In the genomic region with DNA sequence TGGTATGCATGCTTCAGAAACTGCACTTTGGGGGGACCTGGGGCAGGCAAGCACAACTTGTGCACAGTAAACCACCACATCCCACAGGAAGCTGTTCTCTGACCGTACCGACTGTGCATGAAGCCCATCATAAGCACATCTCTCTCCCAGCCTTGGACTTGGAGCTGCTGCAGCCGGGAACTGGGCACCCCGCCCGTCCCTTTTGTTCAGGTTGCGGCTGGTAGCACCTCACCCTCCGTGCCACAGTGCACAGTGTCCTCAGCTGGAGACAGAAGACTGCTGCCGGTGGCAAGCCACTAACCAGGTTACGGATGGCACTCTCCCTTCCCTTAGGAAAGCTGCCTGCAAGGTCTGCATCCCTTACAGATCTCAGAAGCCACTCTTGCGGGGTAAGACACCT, we compare ENCODE assay signal across 9 mouse cellular contexts. TPM values are rescaled to one million over a fixed set of nuclear protein-coding genes. Genes with fewer than 3 reads are reported as not detected.
DNase-seq lines count a peak whose midpoint lies in the region; ATAC-seq and TF ChIP-seq lines count a peak whose summit lies in the region.
"Had no signal": no experiment of that assay in that cellular context is flagged by ENCODE, and none has a peak within 500 bp of the region (broad histone marks: within the 10 kb centered on the region; RNA-seq: fewer than 3 reads in every experiment).

No protein-coding gene starts in this region.

- WGBS in heart, postnatal 0 days: 75% methylated on average over 10 of the region's 10 CpGs
- WGBS in lung, embryonic 15.5 days: 68% methylated on average over 10 of the region's 10 CpGs
- WGBS in lung, adult 2 months: 44% methylated on average over 10 of the region's 10 CpGs
- WGBS in embryonic facial prominence, embryonic 10.5 days: 87% methylated on average over 10 of the region's 10 CpGs
- WGBS in midbrain, embryonic 11.5 days: 83% methylated on average over 10 of the region's 10 CpGs

- no peaks in the 10 kb centered on the region for H3K27me3 ChIP-seq in heart, postnatal 0 days (ENCODE audit: control insufficient read depth, insufficient read depth, low read length)
- H3K27me3 ChIP-seq in lung, embryonic 15.5 days: no peaks in the 10 kb centered on the region
- no peaks in the 10 kb centered on the region for H3K27me3 ChIP-seq in embryonic facial prominence, embryonic 10.5 days (replicated peaks; ENCODE audit: low read depth, poor library complexity, severe bottlenecking)
- no peaks in the 10 kb centered on the region for H3K27me3 ChIP-seq in midbrain, embryonic 11.5 days (ENCODE audit: control insufficient read depth, insufficient read depth, low read length)

- no peak overlapping the region for H3K4me2 ChIP-seq in heart, postnatal 0 days (ENCODE audit: low read depth, low read length)
- no peak overlapping the region for H3K4me2 ChIP-seq in lung, embryonic 15.5 days
- no peak overlapping the region for H3K4me2 ChIP-seq in midbrain, embryonic 11.5 days

- TF ChIP-seq CTCF in heart, postnatal 0 days (IDR thresholded peaks at IDR 0.05; ENCODE audit: low read depth): no peak
- no peak for TF ChIP-seq CTCF in lung, adult 2 months (IDR thresholded peaks at IDR 0.05; ENCODE audit: insufficient read depth, low read length)

- no peaks in the 10 kb centered on the region for H3K4me1 ChIP-seq in heart, postnatal 0 days (ENCODE audit: control insufficient read depth, insufficient read depth)
- H3K4me1 ChIP-seq in lung, embryonic 15.5 days: peaks cover 19% of the 10 kb centered on the region
- peaks cover 15% of the 10 kb centered on the region for H3K4me1 ChIP-seq in lung, adult 2 months (ENCODE audit: control insufficient read depth, insufficient read depth, low read length)
- H3K4me1 ChIP-seq in embryonic facial prominence, embryonic 10.5 days: peaks cover 36% of the 10 kb centered on the region
- no peaks in the 10 kb centered on the region for H3K4me1 ChIP-seq in midbrain, embryonic 11.5 days (ENCODE audit: control insufficient read depth, insufficient read depth, low read length)

- no peak for TF ChIP-seq POLR2A in lung, adult 2 months (IDR thresholded peaks at IDR 0.05; ENCODE audit: borderline replicate concordance, extremely low read depth, low read depth, low read length)

- no peaks in the 10 kb centered on the region for H3K9me3 ChIP-seq in heart, postnatal 0 days (replicated peaks; ENCODE audit: control insufficient read depth, low read length)
- no peaks in the 10 kb centered on the region for H3K9me3 ChIP-seq in lung, embryonic 15.5 days
- H3K9me3 ChIP-seq in embryonic facial prominence, embryonic 10.5 days: no peaks in the 10 kb centered on the region
- no peaks in the 10 kb centered on the region for H3K9me3 ChIP-seq in midbrain, embryonic 11.5 days (ENCODE audit: control insufficient read depth, low read length)

- no peak overlapping the region for H3K9ac ChIP-seq in heart, postnatal 0 days (replicated peaks; ENCODE audit: low read depth, low read length)
- H3K9ac ChIP-seq in lung, embryonic 15.5 days: no peak overlapping the region
- no peak overlapping the region for H3K9ac ChIP-seq in midbrain, embryonic 11.5 days (ENCODE audit: low read length)

- ATAC-seq in heart, postnatal 0 days (ENCODE audit: insufficient read depth, low read depth): no peak
- ATAC-seq in lung, embryonic 15.5 days (ENCODE audit: borderline replicate concordance, extremely low read depth, low FRiP score, low TSS enrichment): no peak
- peak; percentile 14; the same call in 1 of the 2 replicates for ATAC-seq in megakaryocyte, adult 5-6 weeks (ENCODE audit: poor library complexity, severe bottlenecking)
- no peak for ATAC-seq in cerebellum, adult (ENCODE audit: insufficient number of reproducible peaks, low FRiP score, low TSS enrichment)
- ATAC-seq in midbrain, embryonic 11.5 days (ENCODE audit: low FRiP score): no peak

- 0 out of 2 replicates have a peak overlapping the region, but pooled peaks have one; percentile 30 for H3K27ac ChIP-seq in heart, postnatal 0 days (ENCODE audit: low read depth)
- H3K27ac ChIP-seq in lung, embryonic 15.5 days: 0 out of 2 replicates have a peak overlapping the region, but pooled peaks have one; percentile 2
- 0 out of 2 replicates have a peak overlapping the region, but pooled peaks have one; percentile 51 for H3K27ac ChIP-seq in embryonic facial prominence, embryonic 10.5 days (replicated peaks)
- H3K27ac ChIP-seq in midbrain, embryonic 11.5 days (ENCODE audit: low read depth, low read length): no peak overlapping the region

- no peak for TF ChIP-seq EP300 in heart, postnatal 0 days (IDR thresholded peaks at IDR 0.05; ENCODE audit: low read depth)

- no peak overlapping the region for H3K4me3 ChIP-seq in heart, postnatal 0 days (ENCODE audit: low read depth, low read length)
- H3K4me3 ChIP-seq in lung, embryonic 15.5 days: no peak overlapping the region
- no peak overlapping the region for H3K4me3 ChIP-seq in lung, adult 2 months (replicated peaks; ENCODE audit: extremely low read depth, low read depth, low read length)
- H3K4me3 ChIP-seq in embryonic facial prominence, embryonic 10.5 days: no peak overlapping the region
- H3K4me3 ChIP-seq in midbrain, embryonic 11.5 days (ENCODE audit: low read depth, low read length): no peak overlapping the region

- DNase-seq in heart, postnatal 0 days (ENCODE audit: low spot score): no peak
- DNase-seq in heart, postnatal 4 days: no peak
- no peak for DNase-seq in lung, adult 2 months
- DNase-seq in embryonic facial prominence, embryonic 10.5 days (ENCODE audit: low spot score): no peak
- no peak for DNase-seq in midbrain, embryonic 11.5 days (ENCODE audit: low spot score, missing footprints)
- DNase-seq: right cerebral cortex, adult 18-20 months had no signal

- no peaks in the 10 kb centered on the region for H3K36me3 ChIP-seq in heart, postnatal 0 days (replicated peaks; ENCODE audit: control insufficient read depth, insufficient read depth, low read length)
- no peaks in the 10 kb centered on the region for H3K36me3 ChIP-seq in lung, embryonic 15.5 days
- no peaks in the 10 kb centered on the region for H3K36me3 ChIP-seq in embryonic facial prominence, embryonic 10.5 days (replicated peaks)
- no peaks in the 10 kb centered on the region for H3K36me3 ChIP-seq in midbrain, embryonic 11.5 days (ENCODE audit: control insufficient read depth, insufficient read depth, low read length)

RNA-seq across cellular contexts. Expression of gene Abcc4, which starts 15.7 kb away (rescaled TPM):
- 2.0 and 2.6 TPM in 2 replicates for total RNA-seq in heart, postnatal 0 days (2014; rRNA removed; ENCODE audit: low replicate concordance)
- 0.82 and 0.83 TPM in 2 replicates for polyA plus RNA-seq in heart, postnatal 0 days (2015; fragmentation: Nextera tagmentation; extraction: Ambion mirVana)
- 1 to 10 TPM; 2.9 to 3.1 TPM for total RNA-seq in heart, postnatal 4 days (2021)
- 2.0 and 2.3 TPM in 2 replicates for polyA plus RNA-seq in lung, embryonic 15.5 days (2015; fragmentation: Nextera tagmentation; extraction: Ambion mirVana)
- 3.6 and 8.7 TPM in 2 replicates for polyA plus RNA-seq in lung, adult 2 months (2012; rRNA removed)
- polyA plus RNA-seq in embryonic facial prominence, embryonic 10.5 days (2016; fragmentation: Nextera tagmentation; extraction: Ambion mirVana): 2.6 and 3.2 TPM in 2 replicates
- 29.8 and 32.4 TPM in 2 replicates for total RNA-seq in megakaryocyte, adult 5-6 weeks (2015)
- total RNA-seq in megakaryocyte, adult 5-6 weeks (2017): 24.6 and 28.5 TPM in 2 replicates
- 4.2 and 4.4 TPM in 2 replicates for polyA plus RNA-seq in midbrain, embryonic 11.5 days (2014; fragmentation: Nextera tagmentation; extraction: Ambion mirVana)
